Mouse (Mus musculus) midbrain, embryonic 13.5 days (tissue): ENCODE measurements around the gene Xrcc4. TPM values are rescaled to one million over a fixed set of nuclear protein-coding genes. Genes with fewer than 3 reads are reported as not detected.

Experiments
- ATAC-seq: fragments of 200-750 bp; cut with Nextera tagmentation; 2 replicates; pipeline ENCODE4 v1.8.0; 2017; ENCODE audit warnings: mild to moderate bottlenecking, moderate TSS enrichment, moderate library complexity
- H3K27ac ChIP-seq: fragments of 300-500 bp; sonication (generic); 2 replicates; pipeline ENCODE4 v1.5.1; 2015; ENCODE audit warnings: inconsistent platforms, mild to moderate bottlenecking, moderate library complexity
- H3K27me3 ChIP-seq: fragments of 300-500 bp; sonication (generic); 2 replicates; pipeline ENCODE4 v1.6.1; 2015; ENCODE audit warnings: mild to moderate bottlenecking, inconsistent platforms
- H3K36me3 ChIP-seq: fragments of 300-500 bp; sonication (generic); 2 replicates; pipeline ENCODE4 v1.6.1; 2015; ENCODE audit warnings: mild to moderate bottlenecking, inconsistent platforms
- H3K4me1 ChIP-seq: fragments of 300-500 bp; sonication (generic); replicated peaks from 2 replicates; pipeline ENCODE4 v1.6.1; 2015; ENCODE audit warnings: inconsistent platforms
- H3K4me2 ChIP-seq: fragments of 300-500 bp; sonication (generic); replicated peaks from 2 replicates; pipeline ENCODE4 v1.6.1; 2015; ENCODE audit warnings: moderate library complexity, mild to moderate bottlenecking, inconsistent platforms
- H3K4me3 ChIP-seq: fragments of 300-500 bp; sonication (generic); replicated peaks from 2 replicates; pipeline ENCODE4 v1.5.1; 2015; ENCODE audit warnings: mild to moderate bottlenecking, inconsistent platforms
- H3K9ac ChIP-seq: fragments of 300-500 bp; sonication (generic); replicated peaks from 2 replicates; pipeline ENCODE4 v1.6.1; 2015; ENCODE audit warnings: mild to moderate bottlenecking, inconsistent platforms
- H3K9me3 ChIP-seq: fragments of 300-500 bp; sonication (generic); 2 replicates; pipeline ENCODE4 v1.6.1; 2016; ENCODE audit warnings: mild to moderate bottlenecking, inconsistent platforms
- WGBS: fragments of 180-500 bp; shearing (Covaris S2); methylation state at CpG from one replicate; pipeline ENCODE4 v1.1.7; 2015; 5-methylcytosine and 5-hydroxymethylcytosine counted together
- polyA plus RNA-seq: library from polyadenylated mRNA; unstranded; fragments of >200 nt; fragmentation: Nextera tagmentation; extraction: Ambion mirVana; gene quantifications from 2 replicates; pipeline ENCODE4 v1.2.1, GENCODE M21; 2015

Xrcc4 gene
- polyA plus RNA-seq, 1 experiment from 2014 or later, result 12.9 TPM

GRCm38 (mm10) chr13:89742686-89743200 is 346.7 kb downstream of the Xrcc4 start:
- peaks cover 9% of the 10 kb centered on the region for H3K27me3 ChIP-seq
- peak; percentile 0; the same call in 1 of the 2 replicates for ATAC-seq
- peaks cover 17% of the 10 kb centered on the region for H3K4me1 ChIP-seq
- peak overlapping the region; percentile 86 for H3K27ac ChIP-seq
- H3K36me3 ChIP-seq, result no peaks in the 10 kb centered on the region
- peak overlapping the region; percentile 96 for H3K4me2 ChIP-seq
- peak overlapping the region; percentile 75 for H3K9ac ChIP-seq
- H3K9me3 ChIP-seq, result no peaks in the 10 kb centered on the region
- peak overlapping the region; percentile 69 for H3K4me3 ChIP-seq
- under 1% methylated on average over 15 of the region's 15 CpGs for WGBS

GRCm38 (mm10) chr13:89741766-89742685 is 347.4 kb downstream of the Xrcc4 start, which contains the start of gene Vcan:
Gene Vcan, minus strand, starts transcription at chr13:89742509.
- WGBS, result 0% methylated on average over 40 of the region's 40 CpGs
- ATAC-seq, result peak; percentile 72
- peak within 1 kb of the TSS; percentile 86 for H3K27ac ChIP-seq
- no peaks in the 10 kb centered on the region for H3K9me3 ChIP-seq
- H3K4me1 ChIP-seq, result peaks cover 17% of the 10 kb centered on the region
- H3K9ac ChIP-seq, result peak within 1 kb of the TSS; percentile 75
- peaks cover 9% of the 10 kb centered on the region for H3K27me3 ChIP-seq
- peak within 1 kb of the TSS; percentile 96 for H3K4me2 ChIP-seq
- H3K36me3 ChIP-seq, result no peaks in the 10 kb centered on the region
- H3K4me3 ChIP-seq, result peak within 1 kb of the TSS; percentile 69

GRCm38 (mm10) chr13:89741116-89741551 is 348.3 kb downstream of the Xrcc4 start:
- Histone ChIP-seq H3K9me3 (no peaks in the 10 kb centered on the region), H3K27me3 (peaks cover 9% of the 10 kb centered on the region), H3K9ac (peak overlapping the region; percentile 75), H3K4me2 (peak overlapping the region; percentile 96), H3K4me1 (peaks cover 17% of the 10 kb centered on the region), H3K4me3 (peak overlapping the region; percentile 69), H3K27ac (peak overlapping the region; percentile 86), H3K36me3 (no peaks in the 10 kb centered on the region)
- WGBS, result under 1% methylated on average over 14 of the region's 14 CpGs
- ATAC-seq, result peak; percentile 49

GRCm38 (mm10) chr13:89740243-89741115 is 348.9 kb downstream of the Xrcc4 start:
- Histone ChIP-seq H3K27me3 (peaks cover 9% of the 10 kb centered on the region), H3K27ac (peak overlapping the region; percentile 86), H3K4me2 (peak overlapping the region; percentile 96), H3K9me3 (no peaks in the 10 kb centered on the region), H3K36me3 (no peaks in the 10 kb centered on the region), H3K9ac (peak overlapping the region; percentile 75), H3K4me3 (peak overlapping the region; percentile 69), H3K4me1 (peaks cover 17% of the 10 kb centered on the region)
- WGBS, result 0% methylated on average over 33 of the region's 33 CpGs
- peak; percentile 88 for ATAC-seq

GRCm38 (mm10) chr13:89739696-89740242 is 349.6 kb downstream of the Xrcc4 start:
- Histone ChIP-seq H3K36me3 (no peaks in the 10 kb centered on the region), H3K9me3 (no peaks in the 10 kb centered on the region), H3K27me3 (peaks cover 9% of the 10 kb centered on the region), H3K27ac (peak overlapping the region; percentile 86), H3K4me1 (peaks cover 21% of the 10 kb centered on the region), H3K4me2 (peak overlapping the region; percentile 96), H3K4me3 (peak overlapping the region; percentile 69), H3K9ac (peak overlapping the region; percentile 75)
- peak; percentile 24; the same call in 1 of the 2 replicates for ATAC-seq
- WGBS, result under 1% methylated on average over 24 of the region's 24 CpGs

GRCm38 (mm10) chr13:89738776-89739695 is 350.4 kb downstream of the Xrcc4 start:
- Histone ChIP-seq H3K9me3 (no peaks in the 10 kb centered on the region), H3K9ac (peak overlapping the region; percentile 75), H3K4me1 (peaks cover 21% of the 10 kb centered on the region), H3K4me3 (peak overlapping the region; percentile 69), H3K36me3 (no peaks in the 10 kb centered on the region), H3K27ac (peak overlapping the region; percentile 72), H3K27me3 (peaks cover 9% of the 10 kb centered on the region), H3K4me2 (peak overlapping the region; percentile 96)
- ATAC-seq, result peak; percentile 51
- 1% methylated on average over 29 of the region's 31 CpGs for WGBS

GRCm38 (mm10) chr13:89738275-89738674 is 351.1 kb downstream of the Xrcc4 start:
- ATAC-seq, result no peak
- H3K9ac ChIP-seq, result no peak overlapping the region
- peaks cover 2% of the 10 kb centered on the region; the same call in 1 of the 2 replicates for H3K27me3 ChIP-seq
- H3K4me1 ChIP-seq, result peaks cover 21% of the 10 kb centered on the region
- peak overlapping the region; percentile 69; the same call in 1 of the 2 replicates for H3K4me3 ChIP-seq
- H3K36me3 ChIP-seq, result no peaks in the 10 kb centered on the region
- no peaks in the 10 kb centered on the region for H3K9me3 ChIP-seq
- no peak overlapping the region for H3K27ac ChIP-seq
- H3K4me2 ChIP-seq, result peak overlapping the region; percentile 96
- WGBS, result 35% methylated on average over 2 of the region's 2 CpGs

- Histone ChIP-seq H3K4me3 (no peak overlapping the region), H3K36me3 (no peaks in the 10 kb centered on the region), H3K9me3 (no peaks in the 10 kb centered on the region), H3K9ac (no peak overlapping the region), H3K27me3 (no peaks in the 10 kb centered on the region), H3K27ac (no peak overlapping the region), H3K4me2 (no peak overlapping the region), H3K4me1 (peaks cover 16% of the 10 kb centered on the region)
- ATAC-seq, result no peak
- WGBS, result 69% methylated on average over 5 of the region's 5 CpGs
These were observed 354.3 kb downstream of the Xrcc4 start for GRCm38 (mm10) chr13:89735111-89735510.

GRCm38 (mm10) chr13:89726492-89726891 is 362.9 kb downstream of the Xrcc4 start:
- no peak overlapping the region for H3K4me3 ChIP-seq
- H3K27ac ChIP-seq, result no peak overlapping the region
- 83% methylated on average over 2 of the region's 2 CpGs for WGBS
- no peak overlapping the region for H3K9ac ChIP-seq
- no peaks in the 10 kb centered on the region for H3K27me3 ChIP-seq
- H3K4me2 ChIP-seq, result no peak overlapping the region
- ATAC-seq, result no peak
- peaks cover 17% of the 10 kb centered on the region for H3K36me3 ChIP-seq
- no peaks in the 10 kb centered on the region for H3K4me1 ChIP-seq
- no peaks in the 10 kb centered on the region for H3K9me3 ChIP-seq
